Mouse (Mus musculus): ENCODE measurements around the gene Rhpn2.

- no peak for TF ChIP-seq CTCF (IDR thresholded peaks at IDR 0.05; ENCODE audit: control insufficient read depth, insufficient read depth, insufficient read length)
- TF ChIP-seq USF1 (IDR thresholded peaks at IDR 0.05; ENCODE audit: low read depth) = no peak
- TF ChIP-seq CEBPB (IDR thresholded peaks at IDR 0.05; ENCODE audit: low read depth) = no peak
- TF ChIP-seq MAX (IDR thresholded peaks at IDR 0.05) = no peak
- TF ChIP-seq FOSL1 (IDR thresholded peaks at IDR 0.05; ENCODE audit: insufficient read depth, low read length, poor library complexity, severe bottlenecking) = no peak
- TF ChIP-seq MYOG (IDR thresholded peaks at IDR 0.05; ENCODE audit: control insufficient read depth, extremely low read depth, insufficient read length) = no peak
Observed at GRCm38 (mm10) chr7:35311214-35311613, 22.8 kb upstream of the Rhpn2 start.
